Mouse (Mus musculus): ENCODE measurements around the gene BC049715. TPM values are rescaled to one million over a fixed set of nuclear protein-coding genes. Genes with fewer than 3 reads are reported as not detected.
"Not testable (repeated sequence)": the region's sequence is repeated elsewhere in the genome, so short reads cannot be mapped to it uniquely, and the experiment has no call there.

Gene BC049715
- total RNA-seq, 2 experiments from 2014 or later = 1.2 to 2.5 TPM

DNA sequence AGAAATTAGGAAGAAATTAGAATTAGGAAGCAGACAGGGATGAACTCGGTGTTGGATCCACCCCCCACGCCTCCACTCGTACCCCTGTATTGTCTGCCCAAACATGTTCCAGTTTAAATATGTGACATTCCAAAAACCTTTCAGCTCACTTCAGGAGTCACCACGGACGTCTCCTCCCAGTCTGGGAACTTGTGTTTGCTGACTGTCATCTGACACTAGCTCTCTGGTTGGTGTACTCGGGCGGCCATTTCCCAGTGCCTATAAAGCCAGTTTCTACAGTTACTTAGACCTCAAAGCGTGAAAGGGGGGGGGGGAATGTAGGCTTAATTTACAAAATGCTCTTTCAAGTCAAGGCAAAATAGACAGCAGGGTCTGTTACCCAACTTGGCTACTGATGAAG lies 54.3 kb downstream of the BC049715 start:
- no peak for ATAC-seq (replicated peaks; ENCODE audit: low FRiP score, low TSS enrichment, poor library complexity, severe bottlenecking)

GRCm38 (mm10) chr6:136883431-136883915 lies 56.0 kb downstream of the BC049715 start:
- ATAC-seq (replicated peaks; ENCODE audit: low FRiP score, low TSS enrichment, poor library complexity, severe bottlenecking) = no peak

DNA sequence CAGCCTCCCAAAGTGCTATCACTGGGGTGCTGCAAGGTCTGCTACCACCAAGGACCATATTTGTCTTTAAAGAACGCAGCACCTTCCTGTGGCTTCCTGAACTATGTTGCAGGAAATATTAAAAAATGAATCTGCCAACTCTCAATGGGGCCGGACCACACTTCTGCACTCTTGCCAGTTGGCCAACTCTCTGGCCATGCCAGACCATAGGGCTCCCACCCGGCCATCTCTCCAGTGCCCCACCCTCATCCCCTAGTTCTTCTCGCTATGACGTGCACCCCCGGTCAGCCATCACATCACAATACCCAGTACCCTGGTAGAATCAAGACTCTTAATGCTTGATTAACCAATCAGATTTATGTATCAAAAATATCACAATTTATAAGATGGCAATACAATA lies 56.5 kb downstream of the BC049715 start:
- ATAC-seq (replicated peaks; ENCODE audit: low FRiP score, low TSS enrichment, poor library complexity, severe bottlenecking) = no peak

DNA sequence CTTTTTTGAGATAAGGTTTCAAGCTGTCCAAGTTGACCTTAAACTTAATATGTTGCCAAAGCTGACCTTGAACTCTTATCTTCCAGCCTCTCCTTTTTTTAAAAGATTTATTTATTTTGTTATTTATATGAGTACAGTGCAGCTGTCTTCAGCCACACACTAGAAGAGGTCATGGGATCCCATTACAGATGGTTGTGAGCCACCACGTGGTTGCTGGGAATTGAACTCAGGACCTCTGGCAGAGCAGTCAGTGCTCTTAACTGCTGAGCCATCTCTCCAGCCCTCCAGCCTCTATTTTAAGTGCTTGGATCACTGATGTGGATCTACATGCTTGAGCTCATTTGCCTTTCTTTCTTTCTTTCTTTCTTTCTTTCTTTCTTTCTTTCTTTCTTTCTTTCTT lies 57.3 kb downstream of the BC049715 start:
- ATAC-seq (replicated peaks; ENCODE audit: low FRiP score, low TSS enrichment, poor library complexity, severe bottlenecking) = not testable (repeated sequence)

DNA sequence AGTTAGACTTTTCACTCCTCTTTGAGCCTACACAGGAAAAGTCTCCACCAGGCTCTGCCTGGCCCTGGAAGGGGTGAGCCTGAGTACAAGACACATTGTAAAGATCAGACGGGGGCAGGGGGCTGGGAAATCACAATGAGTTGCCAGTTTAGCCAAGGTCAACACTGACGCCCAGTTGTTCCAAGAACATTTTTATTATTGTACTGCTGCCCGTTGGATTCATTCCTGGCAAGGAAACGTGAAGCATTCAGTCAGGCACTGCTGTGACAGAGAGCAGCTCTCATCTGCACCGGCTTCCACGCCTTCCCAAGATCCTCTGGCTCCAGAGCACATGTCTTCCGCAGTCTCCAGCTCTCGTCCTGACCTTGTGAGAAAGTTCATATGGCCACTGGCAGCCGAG lies 60.4 kb downstream of the BC049715 start:
- no peak for ATAC-seq (replicated peaks; ENCODE audit: low FRiP score, low TSS enrichment, poor library complexity, severe bottlenecking)

GRCm38 (mm10) chr6:136889067-136889466 lies 61.6 kb downstream of the BC049715 start:
- ATAC-seq (replicated peaks; ENCODE audit: low FRiP score, low TSS enrichment, poor library complexity, severe bottlenecking) = no peak

GRCm38 (mm10) chr6:136889554-136889953 lies 62.1 kb downstream of the BC049715 start:
- no peak for ATAC-seq (replicated peaks; ENCODE audit: low FRiP score, low TSS enrichment, poor library complexity, severe bottlenecking)

Other genes with a start within 250 kb of the BC049715 start
- 2.1 TPM in 1 of 2 replicates, not detected in the other for gene Plbd1, start 165.7 kb upstream of the BC049715 start, total RNA-seq (2014; fragmentation: Nextera tagmentation)
- gene Plbd1, start 165.7 kb upstream of the BC049715 start, total RNA-seq (2017) = 4.1 and 7.1 TPM in 2 replicates
- gene Gucy2c, start 45.9 kb upstream of the BC049715 start, total RNA-seq (2014; fragmentation: Nextera tagmentation) = not detected in 2 replicates
- not detected in 2 replicates for gene Gucy2c, start 45.9 kb upstream of the BC049715 start, total RNA-seq (2017)
- 28.8 and 33.6 TPM in 2 replicates for gene Hist4h4, start 23.2 kb upstream of the BC049715 start, total RNA-seq (2014; fragmentation: Nextera tagmentation)
- gene Hist4h4, start 23.2 kb upstream of the BC049715 start, total RNA-seq (2017) = 19.2 and 39.0 TPM in 2 replicates
- gene H2afj, start 19.4 kb upstream of the BC049715 start, total RNA-seq (2014; fragmentation: Nextera tagmentation) = 38.7 and 39.4 TPM in 2 replicates
- 43.2 and 73.2 TPM in 2 replicates for gene H2afj, start 19.4 kb upstream of the BC049715 start, total RNA-seq (2017)
- 122 and 137 TPM in 2 replicates for gene Wbp11, start 607 bp downstream of the BC049715 start, total RNA-seq (2014; fragmentation: Nextera tagmentation)
- 57.0 and 70.7 TPM in 2 replicates for gene Wbp11, start 607 bp downstream of the BC049715 start, total RNA-seq (2017)
- gene Smco3, start 7.8 kb downstream of the BC049715 start, total RNA-seq (2014; fragmentation: Nextera tagmentation) = 1.1 TPM in 1 of 2 replicates, not detected in the other
- 1.2 TPM in 1 of 2 replicates, not detected in the other for gene Smco3, start 7.8 kb downstream of the BC049715 start, total RNA-seq (2017)
- gene Art4, start 30.1 kb downstream of the BC049715 start, total RNA-seq (2014; fragmentation: Nextera tagmentation) = 9.9 and 10.7 TPM in 2 replicates
- 26.4 and 28.1 TPM in 2 replicates for gene Art4, start 30.1 kb downstream of the BC049715 start, total RNA-seq (2017)
- gene Mgp, start 48.2 kb downstream of the BC049715 start, total RNA-seq (2014; fragmentation: Nextera tagmentation) = not detected in 2 replicates
- not detected in 2 replicates for gene Mgp, start 48.2 kb downstream of the BC049715 start, total RNA-seq (2017)
- 1.6 and 2.3 TPM in 2 replicates for gene Erp27, start 94.6 kb downstream of the BC049715 start, total RNA-seq (2014; fragmentation: Nextera tagmentation)
- gene Erp27, start 94.6 kb downstream of the BC049715 start, total RNA-seq (2017) = not detected in 2 replicates
- gene Pde6h, start 96.2 kb downstream of the BC049715 start, total RNA-seq (2014; fragmentation: Nextera tagmentation) = 3.1 TPM in 1 of 2 replicates, not detected in the other
- not detected in 2 replicates for gene Pde6h, start 96.2 kb downstream of the BC049715 start, total RNA-seq (2017)
- 207 and 252 TPM in 2 replicates for gene Arhgdib, start 114.3 kb downstream of the BC049715 start, total RNA-seq (2014; fragmentation: Nextera tagmentation)
- 203 and 254 TPM in 2 replicates for gene Arhgdib, start 114.3 kb downstream of the BC049715 start, total RNA-seq (2017)

Data from megakaryocyte-erythroid progenitor cell, adult 5-6 weeks (primary cell).